8 mouse cellular contexts compared by ENCODE assay signal in the genomic region with DNA sequence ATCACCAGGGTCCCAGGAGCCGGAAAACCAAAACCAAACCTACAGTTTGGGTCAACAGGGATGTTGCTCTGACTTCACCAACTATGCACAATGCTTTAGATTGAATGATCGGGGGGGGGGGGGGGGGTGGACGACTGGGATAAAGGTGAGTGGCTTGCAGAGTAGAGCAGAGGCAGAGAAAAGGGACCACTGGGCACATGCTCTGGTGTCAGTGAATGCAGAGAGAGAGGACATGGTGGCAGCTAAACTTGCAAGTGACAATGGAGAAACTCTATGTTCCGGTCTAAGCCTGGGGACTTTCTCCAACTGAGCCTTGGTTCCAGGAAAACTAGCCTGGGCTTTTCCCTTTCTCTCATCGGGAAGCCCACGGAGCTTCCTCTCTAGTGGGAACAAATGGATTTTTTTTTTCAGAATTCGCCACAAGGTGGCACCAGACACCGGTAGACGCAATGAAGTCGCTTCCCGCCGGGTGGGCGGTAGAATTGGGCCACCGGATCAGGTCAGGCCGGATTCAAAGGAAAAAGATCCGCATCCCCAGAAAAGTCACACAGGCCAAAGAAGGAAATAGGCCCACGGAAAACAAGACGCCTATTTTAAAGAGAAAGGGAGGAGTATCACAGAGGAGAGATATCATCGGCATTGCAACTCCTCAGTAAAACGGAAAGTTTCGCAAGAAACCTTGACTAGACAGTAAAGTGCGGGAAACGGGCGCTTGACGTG. TPM values are rescaled to one million over a fixed set of nuclear protein-coding genes. Genes with fewer than 3 reads are reported as not detected.
A peak's percentile ranks its signal among the peaks of the same experiment; 100 is the strongest.
DNase-seq lines count a peak whose midpoint lies in the region; ATAC-seq and TF ChIP-seq lines count a peak whose summit lies in the region.

No protein-coding gene starts in this region.

- H3K36me3 ChIP-seq in ES-Bruce4 (ENCODE audit: control insufficient read depth, insufficient read depth, low read length, poor library complexity, severe bottlenecking), result no peaks in the 10 kb centered on the region
- H3K36me3 ChIP-seq in forebrain, embryonic 12.5 days (replicated peaks), result peaks cover 6% of the 10 kb centered on the region; the same call in 1 of the 2 replicates
- H3K36me3 ChIP-seq in liver, postnatal 0 days (replicated peaks; ENCODE audit: insufficient read depth, low read length), result peaks cover 7% of the 10 kb centered on the region
- 0 out of 2 replicates have a peak, but pooled peaks cover 6% of the 10 kb centered on the region for H3K36me3 ChIP-seq in neural tube, embryonic 13.5 days

- H3K4me1 ChIP-seq in ES-Bruce4 (ENCODE audit: control insufficient read depth, insufficient read depth, low read length), result no peaks in the 10 kb centered on the region
- H3K4me1 ChIP-seq in forebrain, embryonic 12.5 days, result peaks cover 9% of the 10 kb centered on the region
- peaks cover 5% of the 10 kb centered on the region; the same call in 1 of the 2 replicates for H3K4me1 ChIP-seq in liver, postnatal 0 days (ENCODE audit: insufficient read depth)
- H3K4me1 ChIP-seq in neural tube, embryonic 13.5 days (replicated peaks), result peaks cover 10% of the 10 kb centered on the region

- TF ChIP-seq POLR2A in ES-Bruce4 (IDR thresholded peaks at IDR 0.05; ENCODE audit: insufficient read depth, low read length), result no peak

- no peak overlapping the region for H3K27ac ChIP-seq in ES-Bruce4 (ENCODE audit: insufficient read depth, low read length)
- no peak overlapping the region for H3K27ac ChIP-seq in forebrain, embryonic 12.5 days
- H3K27ac ChIP-seq in liver, postnatal 0 days (ENCODE audit: low read depth), result no peak overlapping the region
- H3K27ac ChIP-seq in neural tube, embryonic 13.5 days (replicated peaks), result no peak overlapping the region

- no peaks in the 10 kb centered on the region for H3K9me3 ChIP-seq in ES-Bruce4 (replicated peaks; ENCODE audit: control insufficient read depth, insufficient read depth, low read length, poor library complexity, severe bottlenecking)
- H3K9me3 ChIP-seq in forebrain, embryonic 12.5 days, result no peaks in the 10 kb centered on the region
- H3K9me3 ChIP-seq in liver, postnatal 0 days (ENCODE audit: low read length), result no peaks in the 10 kb centered on the region
- no peaks in the 10 kb centered on the region for H3K9me3 ChIP-seq in neural tube, embryonic 13.5 days

- peak overlapping the region; percentile 59 for H3K4me2 ChIP-seq in forebrain, embryonic 12.5 days
- peak overlapping the region; percentile 79 for H3K4me2 ChIP-seq in liver, postnatal 0 days (ENCODE audit: low read depth, low read length)
- H3K4me2 ChIP-seq in neural tube, embryonic 13.5 days, result peak overlapping the region; percentile 59

- TF ChIP-seq EP300 in ES-Bruce4 (IDR thresholded peaks at IDR 0.05; ENCODE audit: insufficient read depth, low read depth, low read length), result no peak
- TF ChIP-seq EP300 in liver, postnatal 0 days (IDR thresholded peaks at IDR 0.05; ENCODE audit: low read depth), result no peak

- H3K9ac ChIP-seq in ES-Bruce4 (ENCODE audit: low read depth, poor library complexity, severe bottlenecking), result peak overlapping the region; percentile 31; the same call in 1 of the 2 replicates
- peak overlapping the region; percentile 49 for H3K9ac ChIP-seq in forebrain, embryonic 12.5 days
- H3K9ac ChIP-seq in liver, postnatal 0 days (replicated peaks), result peak overlapping the region; percentile 49
- H3K9ac ChIP-seq in neural tube, embryonic 13.5 days, result peak overlapping the region; percentile 49; the same call in 1 of the 2 replicates

- peak; percentile 58 for DNase-seq in c-Kit-positive CD71-positive TER-119-positive erythroid progenitor cells, embryonic 14.5 days (ENCODE audit: low spot score)
- DNase-seq in heart, postnatal 10 days, result peak; percentile 89 to 93
- DNase-seq in kidney, postnatal 4 days, result peak; percentile 82 to 86
- peak; percentile 70 for DNase-seq in liver, postnatal 0 days
- peak; percentile 60 for DNase-seq in testis, postnatal 14 days (ENCODE audit: low spot score)

- peak; percentile 53; the same call in 1 of the 2 replicates for ATAC-seq in forebrain, embryonic 12.5 days (ENCODE audit: low FRiP score)
- peak; percentile 56 for ATAC-seq in liver, postnatal 0 days
- ATAC-seq in neural tube, embryonic 13.5 days (ENCODE audit: low read depth), result peak; percentile 54; the same call in 1 of the 2 replicates

- 8% methylated on average over 24 of the region's 25 CpGs for WGBS in forebrain, embryonic 12.5 days
- 6% methylated on average over 24 of the region's 25 CpGs for WGBS in liver, postnatal 0 days (ENCODE audit: insufficient replicate concordance)
- 7% methylated on average over 24 of the region's 25 CpGs for WGBS in neural tube, embryonic 13.5 days

- intact Hi-C loops in heart, postnatal 10 days (cut with DNase I), result loop anchor here (1.0 to 10.0 kb wide), 6 partner anchors 39 to 703 kb away; no protein-coding TSS in a partner anchor

- peak overlapping the region; percentile 11; the same call in 1 of the 2 replicates for H3K4me3 ChIP-seq in ES-Bruce4 (ENCODE audit: low read depth, low read length)
- peak overlapping the region; percentile 33 for H3K4me3 ChIP-seq in forebrain, embryonic 12.5 days (replicated peaks)
- H3K4me3 ChIP-seq in liver, postnatal 0 days (ENCODE audit: low read depth, low read length), result peak overlapping the region; percentile 55
- peak overlapping the region; percentile 31 for H3K4me3 ChIP-seq in neural tube, embryonic 13.5 days

- no peaks in the 10 kb centered on the region for H3K27me3 ChIP-seq in ES-Bruce4 (ENCODE audit: control insufficient read depth, insufficient read depth, low read length, poor library complexity, severe bottlenecking)
- H3K27me3 ChIP-seq in forebrain, embryonic 12.5 days, result 0 out of 2 replicates have a peak, but pooled peaks cover 6% of the 10 kb centered on the region
- H3K27me3 ChIP-seq in liver, postnatal 0 days (ENCODE audit: insufficient read depth, low read length), result no peaks in the 10 kb centered on the region
- no peaks in the 10 kb centered on the region for H3K27me3 ChIP-seq in neural tube, embryonic 13.5 days

- peak; percentile 59 for TF ChIP-seq CTCF in ES-Bruce4 (IDR thresholded peaks at IDR 0.05; ENCODE audit: low read depth, low read length)
- peak; percentile 82 for TF ChIP-seq CTCF in liver, postnatal 0 days (IDR thresholded peaks at IDR 0.05; ENCODE audit: low read depth)

RNA-seq across cellular contexts. Expression of gene Il20rb, which starts 32.5 kb away (rescaled TPM):
- polyA plus RNA-seq in ES-Bruce4 (2011; ENCODE audit: insufficient read depth, insufficient read length, low read depth, missing spikeins), result 0.43 and 0.65 TPM in 2 replicates
- polyA plus RNA-seq in forebrain, embryonic 12.5 days (2016; fragmentation: Nextera tagmentation; extraction: Ambion mirVana), result 1.3 and 1.6 TPM in 2 replicates
- total RNA-seq in heart, postnatal 10 days (2021), result 1 to 10 TPM; 2.2 to 4.4 TPM
- 0.48 and 0.88 TPM in 2 replicates for polyA plus RNA-seq in liver, postnatal 0 days (2015; fragmentation: Nextera tagmentation; extraction: Ambion mirVana)
- polyA plus RNA-seq in neural tube, embryonic 13.5 days (2015; fragmentation: Nextera tagmentation; extraction: Ambion mirVana), result 0.34 and 0.38 TPM in 2 replicates
